Mouse (Mus musculus) lung, postnatal 0 days (tissue): ENCODE measurements at regions not wholly inside any gene's neighbourhood (a gene's known extent, or its start where the extent isn't known, plus 50 kb on each side); places are given as distances from the start of the nearest gene placed in this dataset.

Experiments used
- CTCF ChIP-seq: IDR thresholded peaks from 2 replicates; pipeline ENCODE4 v1.5.1; 2016; ENCODE audit warnings: antibody characterized with exemption, mild to moderate bottlenecking
- EP300 ChIP-seq: IDR thresholded peaks from 2 replicates; pipeline ENCODE4 v1.6.1; 2016; ENCODE audit warnings: antibody characterized with exemption, mild to moderate bottlenecking, control low read depth

DNA sequence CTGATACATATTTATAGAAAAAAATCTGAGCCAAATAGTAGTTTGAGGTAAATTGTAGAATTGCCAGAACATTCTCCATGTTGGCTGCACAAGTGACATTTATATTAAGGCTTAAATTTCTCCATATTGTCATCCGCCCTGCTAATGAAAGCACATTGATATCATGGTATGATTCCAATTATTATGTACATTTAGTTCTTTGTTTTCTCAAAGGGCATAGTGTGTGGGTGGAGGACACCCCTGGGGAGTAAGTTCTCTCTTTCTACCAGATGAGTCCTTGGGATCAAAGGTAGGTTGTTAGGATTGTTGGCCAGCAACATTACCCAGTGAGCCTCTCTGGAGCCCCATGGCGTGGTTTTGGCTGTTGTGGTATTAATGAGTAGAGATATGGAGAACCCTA lies 51.7 kb upstream of the Alg13 start:
- TF ChIP-seq EP300: no peak
- TF ChIP-seq CTCF: no peak
